Mouse (Mus musculus) forebrain, embryonic 13.5 days (tissue): ENCODE measurements at regions not wholly inside any gene's neighbourhood (a gene's known extent, or its start where the extent isn't known, plus 50 kb on each side); places are given as distances from the start of the nearest gene placed in this dataset.

ENCODE experiments used
- ATAC-seq: fragments of 200-750 bp; cut with Nextera tagmentation; 2 replicates; pipeline ENCODE4 v1.8.0; 2017
- H3K27ac ChIP-seq: fragments of 300-500 bp; sonication (generic); 2 replicates; pipeline ENCODE4 v1.5.1; 2015; ENCODE audit warnings: inconsistent platforms, mild to moderate bottlenecking, moderate library complexity
- H3K27me3 ChIP-seq: fragments of 300-500 bp; sonication (generic); 2 replicates; pipeline ENCODE4 v1.6.1; 2015; ENCODE audit warnings: mild to moderate bottlenecking, inconsistent platforms
- H3K36me3 ChIP-seq: fragments of 300-500 bp; sonication (generic); 2 replicates; pipeline ENCODE4 v1.6.1; 2015; ENCODE audit warnings: mild to moderate bottlenecking, inconsistent platforms; ENCODE audit not compliant: poor library complexity, severe bottlenecking
- H3K4me1 ChIP-seq: fragments of 300-500 bp; sonication (generic); 2 replicates; pipeline ENCODE4 v1.6.1; 2015; ENCODE audit warnings: inconsistent platforms
- H3K4me2 ChIP-seq: fragments of 300-500 bp; sonication (generic); 2 replicates; pipeline ENCODE4 v1.6.1; 2015; ENCODE audit warnings: inconsistent platforms, mild to moderate bottlenecking, moderate library complexity
- H3K4me3 ChIP-seq: fragments of 300-500 bp; sonication (generic); 2 replicates; pipeline ENCODE4 v1.5.1; 2015; ENCODE audit warnings: mild to moderate bottlenecking, inconsistent platforms
- H3K9ac ChIP-seq: fragments of 300-500 bp; sonication (generic); 2 replicates; pipeline ENCODE4 v1.6.1; 2015; ENCODE audit warnings: mild to moderate bottlenecking, inconsistent platforms
- H3K9me3 ChIP-seq: fragments of 300-500 bp; sonication (generic); replicated peaks from 2 replicates; pipeline ENCODE4 v1.6.1; 2016; ENCODE audit warnings: inconsistent platforms
- WGBS: fragments of 180-500 bp; shearing (Covaris S2); methylation state at CpG from one replicate; pipeline ENCODE4 v1.1.7; 2015; 5-methylcytosine and 5-hydroxymethylcytosine counted together

DNA sequence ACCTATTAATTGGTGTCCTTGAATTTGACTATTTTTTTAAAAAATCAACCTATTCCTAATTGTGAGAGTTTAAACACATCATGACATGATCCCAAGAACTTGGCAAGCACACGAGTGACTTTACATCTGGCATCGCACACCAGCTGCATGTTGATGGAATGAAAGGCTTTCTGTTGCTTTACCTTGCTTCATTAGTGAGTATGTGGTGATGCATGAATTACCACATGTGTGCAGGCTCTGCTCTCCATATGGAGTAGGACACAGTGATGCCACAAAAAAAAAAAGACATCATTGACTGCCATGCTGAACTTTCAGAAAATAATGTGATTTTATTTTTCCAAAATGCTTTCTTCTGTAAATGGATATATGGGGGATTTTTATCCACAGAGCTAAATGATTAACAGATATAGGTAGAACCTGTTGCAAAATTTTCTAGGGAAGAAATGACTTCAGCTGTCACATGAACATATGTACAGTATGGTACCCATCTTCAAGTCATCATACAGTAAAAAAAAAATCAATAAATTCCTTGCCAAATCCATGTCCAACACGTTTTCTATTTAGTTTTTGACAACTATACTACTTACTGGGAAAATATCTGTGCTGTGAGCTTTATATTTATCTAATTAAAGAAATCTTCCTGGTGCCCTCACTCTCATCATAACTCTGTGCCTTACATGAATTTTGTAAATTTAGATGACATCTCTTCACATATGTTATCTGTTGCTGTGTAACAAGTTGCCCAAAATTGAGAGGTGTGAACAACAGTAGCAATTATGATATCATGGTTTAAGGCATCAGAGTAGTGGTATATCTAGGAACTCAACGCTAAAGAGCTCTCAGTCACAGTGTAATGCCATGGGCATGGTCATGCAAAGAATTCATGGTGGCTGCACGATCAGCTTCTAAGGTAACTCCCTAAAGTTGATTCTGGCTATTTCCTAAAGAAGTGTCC is 84.0 kb upstream of the Arrdc3 start:
- Histone ChIP-seq H3K36me3 (no peaks in the 10 kb centered on the region), H3K27ac (no peak overlapping the region), H3K9me3 (no peaks in the 10 kb centered on the region), H3K4me2 (no peak overlapping the region), H3K27me3 (no peaks in the 10 kb centered on the region), H3K4me3 (no peak overlapping the region), H3K4me1 (no peaks in the 10 kb centered on the region), H3K9ac (no peak overlapping the region)
- WGBS = 74% methylated on average over 5 of the region's 5 CpGs
- ATAC-seq = peak; percentile 66; the same call in 1 of the 2 replicates

DNA sequence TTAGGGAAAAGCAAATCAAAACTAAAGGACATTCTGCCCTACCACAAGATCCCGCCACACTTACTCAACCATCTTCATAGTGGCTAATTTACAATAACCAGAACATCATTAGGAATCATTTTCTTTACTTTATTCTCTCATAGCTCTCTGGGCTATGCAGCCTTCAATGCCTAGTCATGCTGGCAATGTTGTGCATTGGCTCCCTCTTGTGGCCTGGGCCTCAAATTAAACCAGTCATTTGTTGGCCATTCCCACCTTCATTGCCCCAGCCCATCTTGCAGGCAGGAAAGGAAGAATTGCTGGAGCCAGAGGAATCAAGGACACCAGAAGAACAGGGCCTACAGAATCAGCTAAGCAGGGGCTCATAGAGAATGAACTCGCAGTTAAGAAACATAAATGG is 77.0 kb upstream of the Arrdc3 start:
- WGBS = 38% methylated on average over 2 of the region's 2 CpGs
- no peaks in the 10 kb centered on the region for H3K4me1 ChIP-seq
- H3K4me3 ChIP-seq = no peak overlapping the region
- H3K27me3 ChIP-seq = no peaks in the 10 kb centered on the region
- H3K4me2 ChIP-seq = no peak overlapping the region
- H3K9me3 ChIP-seq = no peaks in the 10 kb centered on the region
- H3K36me3 ChIP-seq = no peaks in the 10 kb centered on the region
- ATAC-seq = peak; percentile 83; the same call in 1 of the 2 replicates
- H3K9ac ChIP-seq = no peak overlapping the region
- no peak overlapping the region for H3K27ac ChIP-seq

DNA sequence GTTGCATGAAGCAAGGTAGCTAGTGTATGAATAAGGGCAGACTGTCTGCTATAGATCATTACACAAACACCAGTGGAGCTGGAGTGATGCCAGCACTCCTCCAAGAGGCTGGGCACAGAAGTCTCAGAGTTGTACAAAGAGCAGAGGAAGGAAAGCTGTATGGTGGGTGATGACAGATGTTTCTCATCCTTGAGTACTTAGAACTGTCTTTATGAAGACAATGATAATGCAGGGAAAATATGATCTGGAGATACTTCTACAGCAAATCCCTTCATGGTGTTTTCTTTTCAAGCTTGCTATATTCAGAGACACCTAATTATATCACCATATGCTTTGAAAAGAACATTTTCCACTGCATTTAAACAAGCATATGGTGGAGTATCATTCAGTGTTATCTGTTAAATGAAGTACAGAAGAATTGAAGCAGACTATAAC is 56.1 kb upstream of the Arrdc3 start:
- peaks cover 6% of the 10 kb centered on the region; the same call in 1 of the 2 replicates for H3K4me1 ChIP-seq
- ATAC-seq = peak; percentile 82
- no peak overlapping the region for H3K4me3 ChIP-seq
- H3K9me3 ChIP-seq = no peaks in the 10 kb centered on the region
- H3K27me3 ChIP-seq = no peaks in the 10 kb centered on the region
- H3K27ac ChIP-seq = no peak overlapping the region
- no peaks in the 10 kb centered on the region for H3K36me3 ChIP-seq
- no peak overlapping the region for H3K9ac ChIP-seq
- H3K4me2 ChIP-seq = no peak overlapping the region
